Mouse (Mus musculus): Measurements from ENCODE around the gene 9530003J23Rik. TPM values are rescaled to one million over a fixed set of nuclear protein-coding genes. Genes with fewer than 3 reads are reported as not detected.
A peak's percentile ranks its signal among the peaks of the same experiment; 100 is the strongest.
"Not testable (repeated sequence)": the region's sequence is repeated elsewhere in the genome, so short reads cannot be mapped to it uniquely, and the experiment has no call there.

Gene 9530003J23Rik
- polyA plus RNA-seq, 1 experiment = not detected

DNA sequence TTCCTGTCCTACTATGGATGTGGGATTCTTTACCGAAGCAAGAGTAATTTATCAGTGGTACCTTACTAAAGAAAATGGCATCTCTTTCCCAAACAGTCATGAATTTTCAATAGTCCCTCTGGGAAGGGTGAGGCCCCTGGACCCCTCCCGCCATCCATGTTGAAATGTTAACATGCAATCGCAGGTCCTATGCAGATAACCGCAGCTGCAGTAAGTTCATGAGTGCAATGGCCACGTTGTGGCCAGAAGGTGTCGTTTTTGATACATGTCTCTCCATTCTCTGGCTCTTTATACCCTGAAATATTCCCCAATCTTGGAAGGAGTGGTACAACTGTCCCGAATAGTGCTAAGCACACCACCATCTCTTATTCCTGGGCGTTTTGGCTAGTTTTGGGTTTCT is 13.4 kb downstream of the 9530003J23Rik start:
- DNase-seq (ENCODE audit: low spot score) = no peak

DNA sequence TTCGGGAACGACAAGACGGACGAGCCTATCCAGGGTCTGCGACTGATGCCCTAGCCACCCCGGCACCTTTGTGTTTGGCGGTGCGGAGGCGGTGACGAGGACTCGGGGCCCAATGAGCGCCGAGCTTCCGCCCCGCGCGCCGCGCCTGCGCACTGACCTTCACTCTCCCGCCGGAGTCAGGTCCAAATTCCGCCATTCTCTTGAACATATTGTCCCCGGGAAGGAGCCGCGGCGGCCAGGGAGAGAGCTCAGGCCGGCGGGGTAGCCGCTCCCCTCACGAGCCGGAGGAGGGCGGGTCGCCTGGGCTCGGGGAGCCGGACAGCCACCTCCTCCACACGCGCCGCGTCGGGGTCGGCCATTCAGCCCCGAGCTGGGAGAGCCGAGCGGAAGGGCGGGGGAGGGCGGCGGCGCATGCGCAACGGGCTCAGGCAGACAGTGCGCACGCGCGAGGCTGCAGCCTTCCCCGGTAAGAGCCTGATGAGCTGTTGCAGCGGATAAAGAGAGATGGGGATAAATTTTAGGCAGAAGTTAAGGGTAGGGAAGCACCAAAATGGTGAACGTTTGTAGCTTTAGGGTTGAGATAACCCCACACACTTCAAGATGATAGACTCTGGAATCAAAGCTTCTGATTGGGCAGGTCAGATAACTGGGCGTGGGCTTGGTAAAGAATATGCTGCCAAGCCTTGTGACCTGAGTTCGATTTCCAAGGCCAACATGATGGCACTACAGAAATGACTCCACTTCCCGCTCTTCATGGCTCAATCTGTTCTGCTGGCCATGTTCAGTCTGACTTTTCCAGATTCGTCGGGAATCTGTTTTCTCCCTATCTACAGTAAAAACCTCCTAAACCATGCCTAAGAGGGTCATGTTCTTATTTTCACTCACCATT is 14.2 kb downstream of the 9530003J23Rik start, which contains the start of gene Yeats4:
Yeats4 (minus strand) TSS at position 406 of the 889 bp plus-strand sequence.
- DNase-seq (ENCODE audit: low spot score) = peak; percentile 100

DNA sequence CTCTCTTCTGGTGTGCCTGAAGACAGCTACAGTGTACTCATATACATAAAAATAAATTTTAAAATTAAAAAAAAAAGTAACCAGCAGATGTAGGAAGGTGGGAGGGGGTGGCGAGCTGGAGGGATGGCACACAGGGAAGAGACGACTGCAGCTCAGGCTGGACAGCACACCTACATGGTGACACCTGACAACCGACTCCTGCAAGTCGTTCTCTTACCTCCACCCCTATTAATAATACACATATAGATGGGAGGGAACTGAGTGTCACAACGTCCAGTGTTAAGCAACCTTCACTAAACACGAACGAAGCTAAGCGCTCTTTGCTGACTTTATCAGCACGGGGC is 14.8 kb downstream of the 9530003J23Rik start:
- DNase-seq (ENCODE audit: low spot score) = no peak

DNA sequence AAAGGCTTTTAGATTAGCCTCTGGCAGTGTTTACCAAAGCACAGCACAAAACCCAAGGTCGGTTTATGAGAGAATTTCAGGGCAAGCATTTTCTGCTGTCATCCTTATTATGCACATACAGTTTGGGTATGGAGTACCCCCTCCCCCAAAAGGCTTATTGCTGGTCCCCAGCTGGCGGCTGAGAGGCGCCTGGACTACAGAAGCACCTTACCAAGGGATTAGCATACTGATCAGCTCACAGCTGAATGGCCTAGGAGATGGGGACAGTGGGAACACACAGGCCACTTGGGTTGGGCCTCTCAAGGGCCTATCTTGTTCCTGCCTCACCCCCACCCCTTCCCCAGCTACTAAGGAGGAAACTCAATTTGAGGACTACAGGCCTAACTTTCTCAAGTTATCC is 15.7 kb downstream of the 9530003J23Rik start:
- no peak for DNase-seq (ENCODE audit: low spot score)

DNA sequence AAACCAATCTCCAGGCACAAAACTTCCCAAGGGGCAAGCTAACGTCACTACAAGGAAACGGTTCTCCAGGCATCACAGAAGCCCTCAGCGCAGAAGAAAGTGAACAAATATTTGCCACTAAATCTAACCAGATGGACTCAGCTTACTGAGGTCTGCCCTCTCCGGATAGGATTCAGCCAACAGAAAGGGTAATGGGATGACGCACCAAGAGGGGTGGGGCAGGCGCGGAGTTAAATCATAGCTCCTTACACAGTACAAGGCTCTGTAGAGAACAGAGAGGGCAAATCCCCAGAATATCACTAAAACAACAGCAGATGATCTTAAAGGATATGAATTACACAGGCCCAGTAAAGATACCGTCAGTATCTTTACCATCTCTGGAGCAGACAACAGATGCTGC is 20.2 kb downstream of the 9530003J23Rik start:
- no peak for DNase-seq (ENCODE audit: low spot score)

DNA sequence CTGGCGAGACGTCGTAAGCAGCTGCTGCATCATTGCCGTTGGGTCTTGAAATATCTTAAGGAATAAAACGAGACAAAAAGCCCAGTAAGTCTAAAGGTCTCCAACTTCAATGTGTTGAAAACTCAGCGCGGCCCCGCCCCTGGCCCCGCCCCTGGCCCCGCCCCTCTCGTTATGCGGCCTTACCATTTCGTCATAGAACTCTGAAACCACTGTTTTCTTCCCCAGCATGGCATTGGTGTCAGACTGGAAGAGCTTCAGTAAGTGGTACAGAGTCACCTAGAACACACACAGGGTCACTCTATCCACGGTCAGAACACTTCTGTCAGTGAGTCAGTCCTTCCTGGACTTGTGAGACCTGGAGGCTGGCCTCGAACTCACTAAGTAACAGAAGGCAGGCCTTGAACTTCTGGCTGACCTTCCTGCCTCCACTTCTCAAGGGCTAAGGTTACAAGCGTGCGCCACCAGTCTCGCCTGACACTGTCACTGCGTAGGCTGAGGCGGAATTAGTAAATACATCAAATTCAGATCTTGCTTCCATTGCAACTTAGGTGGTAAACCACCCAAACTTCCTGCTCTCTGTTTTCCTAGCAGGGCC is 21.2 kb downstream of the 9530003J23Rik start:
- DNase-seq (ENCODE audit: low spot score) = no peak

DNA sequence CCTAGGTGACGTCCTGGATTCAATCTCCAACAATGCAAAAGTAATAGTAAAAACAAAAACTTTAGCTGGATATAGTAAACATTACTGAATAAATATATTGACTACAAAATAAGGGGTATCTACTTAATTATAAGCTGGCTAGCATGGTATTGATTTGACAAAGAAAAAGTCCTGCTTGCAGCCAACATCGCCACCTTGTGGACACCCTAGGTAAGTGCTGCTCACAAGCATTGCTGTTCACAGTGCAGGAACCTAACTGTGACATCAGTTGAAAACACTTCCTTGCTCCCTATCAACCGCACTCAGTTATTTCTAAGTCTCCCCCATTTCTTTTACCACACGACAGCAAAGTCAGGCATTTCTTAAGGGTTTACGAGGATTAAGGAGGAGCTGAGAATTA is 21.7 kb downstream of the 9530003J23Rik start:
- DNase-seq (ENCODE audit: low spot score) = no peak

DNA sequence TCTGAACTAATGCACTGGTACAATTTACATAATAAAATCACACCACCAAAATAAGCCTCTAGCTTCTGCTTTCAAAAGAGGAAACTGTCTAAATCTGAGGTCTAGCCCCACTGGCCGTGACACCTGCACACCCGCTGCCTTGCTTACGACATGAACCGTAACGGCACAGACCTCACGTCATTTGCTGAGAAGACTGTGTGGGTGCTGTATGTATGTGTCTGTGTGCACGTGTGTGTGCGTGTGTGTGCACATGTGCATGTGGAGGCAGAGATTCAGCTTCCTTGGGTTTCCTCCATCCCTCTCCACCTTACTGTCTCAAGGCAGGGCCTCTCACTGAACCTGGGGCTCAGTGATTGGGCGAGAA is 22.4 kb downstream of the 9530003J23Rik start:
- no peak for DNase-seq (ENCODE audit: low spot score)

DNA sequence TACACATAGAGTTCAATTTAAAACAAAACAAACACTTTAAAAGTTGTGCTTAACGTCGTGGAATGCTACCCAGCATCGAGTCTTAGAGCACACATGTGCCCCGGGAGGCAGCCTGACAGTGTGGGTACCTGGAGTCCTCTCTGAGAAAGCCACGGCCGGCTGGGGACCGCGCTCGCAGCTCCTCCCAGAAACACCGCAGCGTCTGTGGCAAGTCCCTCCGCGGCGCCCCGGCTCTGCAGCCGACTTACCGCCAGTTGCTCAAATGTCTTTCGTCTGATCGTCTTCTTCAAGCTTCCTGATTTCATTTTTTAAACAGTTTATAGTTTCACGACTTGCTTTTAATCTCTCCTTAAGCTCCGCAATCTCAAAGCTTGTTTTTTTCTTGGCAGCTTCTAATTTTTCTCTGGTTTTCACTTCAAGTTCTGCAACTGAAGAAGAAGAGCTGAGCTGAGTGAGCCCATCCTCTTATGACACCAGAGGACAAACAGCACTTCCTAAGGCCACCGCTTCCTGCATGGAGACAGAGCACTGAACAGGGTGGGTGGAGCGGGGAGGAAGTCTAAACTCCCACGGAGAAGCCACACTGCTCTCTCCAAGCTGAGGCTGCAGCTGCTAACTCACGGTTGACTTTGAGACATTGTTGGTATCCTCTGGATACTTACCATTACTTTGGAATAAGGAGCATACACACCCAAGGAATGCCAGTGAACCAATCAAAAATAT is 22.9 kb downstream of the 9530003J23Rik start:
- no peak for DNase-seq (ENCODE audit: low spot score)

DNA sequence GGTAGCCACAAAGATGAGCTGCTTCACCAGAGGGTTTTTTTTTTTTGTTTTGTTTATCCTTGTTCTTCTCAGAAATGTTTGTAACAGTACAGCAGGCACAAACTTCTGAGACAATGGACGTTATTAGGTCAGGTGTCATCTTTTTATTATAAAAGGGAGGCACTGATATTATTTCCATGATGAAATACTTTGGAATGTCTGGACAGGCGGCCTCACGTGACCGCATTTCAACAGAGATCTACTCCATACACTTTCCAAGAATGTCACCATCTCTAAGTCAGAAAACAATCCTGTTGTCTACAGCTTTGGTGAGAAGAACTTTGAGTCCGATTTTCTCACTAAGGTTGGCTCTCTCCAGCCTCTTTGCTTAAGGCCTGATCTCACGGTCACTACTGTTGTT is 27.5 kb downstream of the 9530003J23Rik start:
- no peak for DNase-seq (ENCODE audit: low spot score)

DNA sequence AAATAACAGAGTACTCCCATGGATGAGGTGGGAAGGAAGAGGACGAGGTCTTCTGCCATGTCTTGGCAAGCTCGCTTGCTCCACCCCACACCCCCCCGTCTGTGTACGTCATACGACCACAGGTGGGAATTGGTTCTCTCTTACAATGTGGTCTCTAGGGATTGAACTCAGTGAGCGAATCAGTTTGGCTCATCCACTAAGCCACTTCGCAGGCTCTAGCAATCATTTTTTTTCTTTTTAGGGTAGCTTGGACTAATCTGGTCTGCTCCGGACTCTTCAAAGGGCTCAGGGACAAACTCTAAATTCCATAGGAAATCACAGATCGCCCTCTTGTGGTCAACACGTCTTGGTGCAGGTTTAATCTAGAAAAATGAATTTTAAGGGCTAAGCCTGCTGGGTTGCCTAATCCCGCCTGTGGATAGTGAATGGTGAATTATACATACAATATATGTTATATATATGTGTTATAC is 29.0 kb downstream of the 9530003J23Rik start:
- DNase-seq (ENCODE audit: low spot score) = no peak

DNA sequence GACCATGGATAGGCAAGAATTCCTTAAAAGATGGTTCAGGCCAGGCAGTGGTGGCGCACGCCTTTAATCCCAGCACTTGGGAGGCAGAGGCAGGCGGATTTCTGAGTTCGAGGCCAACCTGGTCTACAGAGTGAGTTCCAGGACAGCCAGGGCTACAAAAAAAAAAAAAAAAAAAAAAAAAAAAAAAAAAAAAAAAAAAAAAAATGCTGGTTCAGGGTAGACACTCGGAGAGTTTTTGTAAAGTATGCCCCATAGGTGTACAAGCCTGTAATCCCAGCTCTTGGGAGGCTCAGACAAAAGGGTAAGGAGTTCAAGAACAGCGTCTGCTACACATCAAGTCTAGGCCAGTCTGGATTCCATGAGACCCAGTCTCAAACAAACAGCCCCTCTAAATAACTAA is 29.7 kb downstream of the 9530003J23Rik start:
- not testable (repeated sequence) for DNase-seq (ENCODE audit: low spot score)

DNA sequence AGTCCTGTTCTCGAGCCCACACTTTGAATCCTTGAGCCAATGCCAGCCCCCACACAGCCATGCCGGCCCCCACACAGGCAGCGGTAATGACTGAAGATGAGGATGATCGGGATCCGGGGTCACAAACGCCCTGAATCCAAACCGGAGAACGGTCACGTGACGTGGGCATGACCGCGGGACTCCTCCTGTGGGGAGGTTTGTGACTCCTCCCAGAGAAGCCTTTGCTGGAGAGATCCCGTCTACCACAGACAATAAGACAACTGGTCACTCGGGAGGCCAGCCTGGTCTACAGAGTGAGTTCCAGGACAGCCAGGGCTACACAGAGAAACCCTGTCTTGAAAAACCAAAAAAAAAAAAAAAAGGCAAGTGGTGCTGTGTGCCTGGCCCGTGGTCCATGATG is 30.3 kb downstream of the 9530003J23Rik start:
- DNase-seq (ENCODE audit: low spot score) = no peak

DNA sequence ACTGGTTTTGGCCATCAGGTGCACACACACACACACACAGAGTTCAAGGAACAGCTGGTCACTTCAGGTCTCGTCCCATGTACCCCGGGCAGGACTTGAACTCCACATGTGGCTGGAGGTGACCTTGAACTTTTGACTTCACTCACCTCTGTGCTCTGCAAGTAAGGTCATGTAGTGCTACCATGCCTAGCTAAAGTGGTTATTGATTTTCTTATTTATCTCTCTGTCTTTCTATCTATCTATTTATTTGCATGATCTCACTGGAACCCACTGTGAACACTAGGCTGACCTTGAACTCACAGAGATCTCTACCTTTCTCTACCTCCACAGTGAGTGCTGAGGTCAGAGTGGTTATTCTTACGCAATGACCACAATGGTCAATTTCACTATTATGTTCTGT is 32.4 kb downstream of the 9530003J23Rik start:
- no peak for DNase-seq (ENCODE audit: low spot score)

DNA sequence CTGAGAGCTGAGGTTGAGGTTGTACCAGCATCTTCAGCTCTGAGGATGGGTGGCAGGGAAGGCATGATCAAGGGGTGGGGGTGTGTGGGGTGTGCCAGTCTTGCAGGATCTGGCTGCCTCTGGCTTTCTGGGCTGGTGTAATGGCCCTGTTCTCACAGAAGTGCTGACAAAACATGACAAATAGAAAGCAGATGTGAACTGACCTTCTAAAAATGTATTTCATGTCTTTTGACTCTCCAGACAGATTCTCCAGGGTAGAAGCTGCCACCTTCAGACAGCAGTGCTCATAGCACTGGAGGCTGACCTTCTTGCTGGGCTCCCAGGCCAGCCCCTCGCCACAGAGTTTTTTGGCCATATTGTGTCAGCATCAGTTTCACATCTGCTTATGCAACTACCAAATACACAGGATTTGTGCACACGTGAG is 34.9 kb downstream of the 9530003J23Rik start:
- DNase-seq (ENCODE audit: low spot score) = no peak

DNA sequence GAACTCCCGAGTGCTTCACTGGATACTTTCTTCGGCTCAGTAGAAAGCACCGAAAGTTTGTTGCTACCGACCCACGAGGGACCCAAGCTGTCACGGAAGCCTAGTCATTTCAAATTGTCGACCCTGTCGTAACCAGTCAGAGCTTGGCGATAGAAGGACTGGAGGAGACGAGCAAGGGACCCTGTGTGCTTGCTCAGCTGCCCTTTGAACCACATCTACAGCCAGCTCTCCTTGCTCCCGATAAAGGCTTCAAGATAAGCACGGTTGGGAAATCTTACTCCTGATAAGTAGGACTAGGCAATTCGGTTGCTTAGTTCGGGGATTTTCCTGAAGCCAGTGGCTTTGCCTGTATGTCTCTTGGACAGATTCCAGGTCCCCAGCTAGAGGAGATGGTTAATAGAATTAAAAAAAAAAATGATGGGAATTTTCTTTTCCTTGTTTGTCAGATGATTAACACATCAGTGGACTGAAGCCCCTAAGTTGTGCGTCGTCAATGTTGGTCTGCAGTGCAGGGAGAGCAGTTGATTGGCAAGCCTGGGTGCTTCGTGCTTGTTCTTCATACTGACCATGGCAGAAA is 35.4 kb downstream of the 9530003J23Rik start:
- DNase-seq (ENCODE audit: low spot score) = no peak

DNA sequence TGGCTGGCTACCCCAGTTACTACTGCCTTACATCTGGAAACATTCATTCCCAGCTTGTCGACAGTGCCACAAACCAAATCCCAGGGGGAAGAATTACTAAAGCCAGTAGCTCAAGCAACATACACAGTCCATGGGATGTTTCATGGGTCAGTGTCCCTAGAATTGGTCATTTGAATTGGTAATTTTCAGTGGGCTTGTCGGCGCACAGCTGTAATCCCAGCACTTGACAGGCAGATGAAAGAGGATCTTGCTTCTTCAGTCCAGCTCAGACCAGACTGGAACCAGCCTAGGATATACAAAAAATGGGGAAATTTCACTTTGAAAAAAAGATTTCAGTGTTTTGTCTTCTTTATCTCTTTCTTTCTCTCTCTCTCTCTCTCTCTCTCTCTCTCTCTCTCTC is 38.8 kb downstream of the 9530003J23Rik start:
- DNase-seq (ENCODE audit: low spot score) = no peak

DNA sequence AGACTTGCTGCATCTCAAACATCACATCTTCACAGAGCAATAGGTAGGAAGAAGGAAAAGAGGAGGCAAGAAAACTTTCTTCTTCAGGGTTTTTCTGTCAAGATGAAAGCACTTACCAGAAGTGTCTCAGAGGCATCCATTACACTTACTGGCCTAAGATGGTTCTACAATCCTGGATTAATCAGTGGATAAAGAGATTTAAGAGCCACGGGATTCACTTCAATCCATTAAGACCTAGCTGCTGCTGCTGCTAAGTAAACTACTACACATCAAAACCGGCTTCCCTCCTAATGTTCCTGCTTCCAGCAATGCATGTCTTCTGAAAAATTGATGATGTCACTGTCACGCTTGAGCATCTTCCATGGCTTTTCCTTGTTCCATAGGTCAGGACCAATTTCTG is 41.8 kb downstream of the 9530003J23Rik start:
- no peak for DNase-seq (ENCODE audit: low spot score)

DNA sequence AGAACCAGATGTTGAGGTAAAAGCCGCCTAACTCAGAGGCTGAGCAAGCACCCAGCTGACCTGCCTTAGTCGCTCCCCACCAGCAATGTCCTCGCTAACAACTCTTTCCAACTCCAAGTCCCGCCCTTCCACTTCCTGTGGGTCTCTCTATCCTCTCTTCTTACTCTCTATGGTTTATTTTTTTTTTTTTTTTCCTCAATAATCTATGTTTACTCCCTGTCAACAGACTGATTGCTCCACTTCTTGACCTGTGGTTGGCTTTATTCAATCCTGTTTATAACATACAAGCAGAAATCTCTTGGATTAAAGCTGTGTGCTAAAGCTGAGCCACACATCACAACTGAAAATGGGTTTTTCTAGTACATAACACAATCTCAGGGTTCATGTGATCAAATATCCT is 42.8 kb downstream of the 9530003J23Rik start:
- no peak for DNase-seq (ENCODE audit: low spot score)

DNA sequence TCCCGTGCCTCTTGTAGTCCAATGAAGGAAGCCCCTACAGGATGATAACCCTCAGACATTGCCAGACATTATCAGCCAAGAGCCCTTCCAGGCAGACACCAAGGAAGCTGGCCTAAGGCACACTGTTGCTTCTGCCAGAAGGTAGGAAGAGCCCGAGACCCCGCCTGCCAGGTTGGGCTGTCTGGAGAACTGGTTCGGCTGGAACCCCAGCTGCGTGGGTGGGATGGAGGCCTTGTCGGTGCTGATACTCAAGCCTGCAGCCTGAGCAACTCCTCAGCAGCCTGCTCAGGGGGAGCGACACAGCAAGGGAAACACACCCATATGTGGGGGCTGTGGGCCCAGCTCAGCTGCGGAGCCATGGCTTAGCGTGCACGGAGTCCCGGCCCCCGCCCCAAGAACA is 43.5 kb downstream of the 9530003J23Rik start:
- no peak for DNase-seq (ENCODE audit: low spot score)

DNA sequence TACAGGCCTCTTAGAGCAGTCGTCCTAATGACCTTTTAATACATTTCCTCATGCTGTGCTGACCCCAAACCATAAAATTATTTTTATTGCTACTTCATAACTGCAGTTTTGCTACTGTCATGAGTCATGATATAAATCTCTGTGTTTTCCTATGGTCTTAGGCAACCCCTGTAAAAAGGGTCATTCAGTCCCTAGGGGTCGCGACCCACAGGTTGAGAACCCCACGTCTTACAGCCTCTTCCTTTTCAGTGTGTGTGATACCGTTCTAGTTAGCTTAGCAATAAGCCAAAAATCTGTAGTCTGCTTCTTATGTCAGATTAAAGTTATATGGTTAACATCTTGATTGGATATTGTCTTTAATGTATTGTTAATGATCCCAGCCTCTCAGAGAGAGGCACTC is 45.1 kb downstream of the 9530003J23Rik start:
- no peak for DNase-seq (ENCODE audit: low spot score)

DNA sequence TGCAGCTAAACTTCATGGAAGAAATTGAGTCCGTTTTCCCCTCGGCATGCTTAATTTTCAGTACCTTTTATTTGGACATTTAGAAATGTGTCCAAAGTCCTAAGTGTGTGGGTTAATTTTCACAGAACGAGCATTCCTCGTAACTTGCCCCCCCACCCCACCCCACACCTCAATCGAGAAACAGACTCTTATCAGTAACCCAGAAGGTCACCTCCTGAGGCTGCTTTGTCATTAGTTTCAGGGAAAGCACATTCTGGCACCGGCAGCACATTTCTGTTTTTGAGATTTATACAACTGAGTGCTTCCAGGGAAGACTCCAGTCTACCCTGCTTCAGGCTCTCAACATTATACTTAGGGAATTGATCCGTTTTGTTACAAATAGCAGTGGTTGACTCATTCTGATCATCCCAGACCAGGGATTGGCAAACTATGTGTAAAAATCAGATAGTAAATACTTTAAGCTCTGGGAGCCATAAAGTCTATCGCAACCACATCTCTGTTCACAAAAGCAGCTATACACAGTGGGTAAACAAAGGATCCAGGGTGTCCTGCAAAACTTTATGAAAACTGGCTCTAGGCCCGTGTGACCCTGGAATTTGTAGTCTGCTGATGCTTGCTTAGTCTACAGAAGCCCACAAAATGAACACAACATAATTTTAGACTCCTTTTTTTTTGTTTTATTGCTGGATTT is 53.0 kb downstream of the 9530003J23Rik start:
- DNase-seq (ENCODE audit: low spot score) = no peak
